Mouse (Mus musculus) brown adipose tissue, adult 24 weeks (tissue): ENCODE results near the gene Sgsm3. TPM values are rescaled to one million over a fixed set of nuclear protein-coding genes. Genes with fewer than 3 reads are reported as not detected.

Experiments used
- H3K27ac ChIP-seq: fragments of 200-500 bp; replicated peaks from 2 replicates; pipeline ENCODE4 v1.5.1; 2012; ENCODE audit warnings: low read depth, mild to moderate bottlenecking, low read length
- H3K4me1 ChIP-seq: fragments of 200-500 bp; 2 replicates; pipeline ENCODE4 v1.6.1; 2012; ENCODE audit warnings: low read length, mixed read lengths; ENCODE audit not compliant: control insufficient read depth, insufficient read depth, insufficient read length
- H3K4me3 ChIP-seq: fragments of 200-500 bp; 2 replicates; pipeline ENCODE4 v1.5.1; 2012; ENCODE audit warnings: low read depth, mild to moderate bottlenecking, low read length, moderate library complexity; ENCODE audit not compliant: insufficient read depth
- polyA plus RNA-seq: library from polyadenylated mRNA; stranded (reverse); fragments of >200 nt; gene quantifications from 2 replicates; pipeline ENCODE4 v1.2.4, GENCODE M21; 2012; ENCODE audit not compliant: missing spikeins, insufficient read depth, insufficient read length

The Sgsm3 gene
- polyA plus RNA-seq, 1 experiment, result 5.9 TPM

- Histone ChIP-seq H3K4me3 (no peak overlapping the region), H3K4me1 (peaks cover 5% of the 10 kb centered on the region), H3K27ac (no peak overlapping the region)
These were observed 23.6 kb upstream of the Sgsm3 start for GRCm38 (mm10) chr15:80953971-80954370.

- Histone ChIP-seq H3K4me3 (no peak overlapping the region), H3K4me1 (peaks cover 2% of the 10 kb centered on the region; the same call in 1 of the 2 replicates), H3K27ac (no peak overlapping the region)
These were observed 22.7 kb upstream of the Sgsm3 start for GRCm38 (mm10) chr15:80954861-80955260.

GRCm38 (mm10) chr15:80955836-80956438 is 21.6 kb upstream of the Sgsm3 start:
- H3K4me1 ChIP-seq, result peaks cover 2% of the 10 kb centered on the region; the same call in 1 of the 2 replicates
- no peak overlapping the region for H3K4me3 ChIP-seq
- no peak overlapping the region for H3K27ac ChIP-seq

- no peaks in the 10 kb centered on the region for H3K4me1 ChIP-seq
These were observed 8.2 kb upstream of the Sgsm3 start for GRCm38 (mm10) chr15:80969371-80969770.

GRCm38 (mm10) chr15:80974311-80974710 is 3.3 kb upstream of the Sgsm3 start:
- H3K4me3 ChIP-seq, result no peak overlapping the region
- peaks cover 5% of the 10 kb centered on the region; the same call in 1 of the 2 replicates for H3K4me1 ChIP-seq
- H3K27ac ChIP-seq, result no peak overlapping the region

More at GRCm38 (mm10) chr15:80969371-80969770, 8.2 kb upstream of the Sgsm3 start:
- H3K4me3 ChIP-seq, result no peak overlapping the region
- H3K27ac ChIP-seq, result no peak overlapping the region

GRCm38 (mm10) chr15:80975666-80976065 is 1.9 kb upstream of the Sgsm3 start:
- Histone ChIP-seq H3K27ac (no peak overlapping the region), H3K4me3 (no peak overlapping the region), H3K4me1 (peaks cover 5% of the 10 kb centered on the region; the same call in 1 of the 2 replicates)

- peaks cover 5% of the 10 kb centered on the region; the same call in 1 of the 2 replicates for H3K4me1 ChIP-seq
- 0 out of 2 replicates have a peak overlapping the region, but pooled peaks have one; percentile 5 for H3K4me3 ChIP-seq
- peak overlapping the region; percentile 0; the same call in 1 of the 2 replicates for H3K27ac ChIP-seq
These were observed 2.0 kb downstream of the Sgsm3 start for GRCm38 (mm10) chr15:80979611-80980010.

- no peak overlapping the region for H3K27ac ChIP-seq
- H3K4me3 ChIP-seq, result no peak overlapping the region
- H3K4me1 ChIP-seq, result peaks cover 5% of the 10 kb centered on the region; the same call in 1 of the 2 replicates
These were observed 3.6 kb downstream of the Sgsm3 start for GRCm38 (mm10) chr15:80981176-80981575.

GRCm38 (mm10) chr15:80983264-80983663 is 5.7 kb downstream of the Sgsm3 start:
- Histone ChIP-seq H3K4me3 (no peak overlapping the region), H3K4me1 (peaks cover 5% of the 10 kb centered on the region; the same call in 1 of the 2 replicates), H3K27ac (no peak overlapping the region)

- H3K4me3 ChIP-seq, result no peak overlapping the region
- no peak overlapping the region for H3K27ac ChIP-seq
- no peaks in the 10 kb centered on the region for H3K4me1 ChIP-seq
These were observed 10.8 kb downstream of the Sgsm3 start for GRCm38 (mm10) chr15:80988331-80988730.

- Histone ChIP-seq H3K4me3 (no peak overlapping the region), H3K4me1 (no peaks in the 10 kb centered on the region), H3K27ac (no peak overlapping the region)
These were observed 12.1 kb downstream of the Sgsm3 start for GRCm38 (mm10) chr15:80989712-80990111.

- Histone ChIP-seq H3K27ac (no peak overlapping the region), H3K4me3 (no peak overlapping the region), H3K4me1 (no peaks in the 10 kb centered on the region)
These were observed 17.4 kb downstream of the Sgsm3 start for GRCm38 (mm10) chr15:80994959-80995358.

GRCm38 (mm10) chr15:80996090-80996835 is 18.7 kb downstream of the Sgsm3 start:
- Histone ChIP-seq H3K4me1 (0 out of 2 replicates have a peak, but pooled peaks cover 2% of the 10 kb centered on the region), H3K4me3 (no peak overlapping the region), H3K27ac (no peak overlapping the region)

- no peak overlapping the region for H3K4me3 ChIP-seq
- H3K27ac ChIP-seq, result no peak overlapping the region
- H3K4me1 ChIP-seq, result 0 out of 2 replicates have a peak, but pooled peaks cover 2% of the 10 kb centered on the region
These were observed 19.5 kb downstream of the Sgsm3 start for GRCm38 (mm10) chr15:80997077-80997476.

GRCm38 (mm10) chr15:81000419-81001138 is 23.0 kb downstream of the Sgsm3 start:
- Histone ChIP-seq H3K4me3 (no peak overlapping the region), H3K4me1 (0 out of 2 replicates have a peak, but pooled peaks cover 2% of the 10 kb centered on the region), H3K27ac (no peak overlapping the region)
